Mouse (Mus musculus) intestine, embryonic 15.5 days (tissue): ENCODE results near the gene Adamts15. TPM values are rescaled to one million over a fixed set of nuclear protein-coding genes. Genes with fewer than 3 reads are reported as not detected.

Experiments
- ATAC-seq: fragments of 200-750 bp; cut with Nextera tagmentation; 2 replicates; pipeline ENCODE4 v1.8.0; 2017; ENCODE audit warnings: moderate TSS enrichment, moderate library complexity
- H3K27ac ChIP-seq: fragments of 300-500 bp; sonication (generic); 2 replicates; pipeline ENCODE4 v1.5.1; 2015; ENCODE audit warnings: mild to moderate bottlenecking, inconsistent platforms
- H3K27me3 ChIP-seq: fragments of 300-500 bp; sonication (generic); replicated peaks from 2 replicates; pipeline ENCODE4 v1.6.1; 2015; ENCODE audit warnings: inconsistent platforms
- H3K36me3 ChIP-seq: fragments of 300-500 bp; sonication (generic); 2 replicates; pipeline ENCODE4 v1.6.1; 2015; ENCODE audit warnings: inconsistent platforms
- H3K4me1 ChIP-seq: fragments of 300-500 bp; sonication (generic); replicated peaks from 2 replicates; pipeline ENCODE4 v1.6.1; 2015; ENCODE audit warnings: inconsistent platforms
- H3K4me2 ChIP-seq: fragments of 300-500 bp; sonication (generic); replicated peaks from 2 replicates; pipeline ENCODE4 v1.6.1; 2015; ENCODE audit warnings: mild to moderate bottlenecking, inconsistent platforms
- H3K4me3 ChIP-seq: fragments of 300-500 bp; sonication (generic); replicated peaks from 2 replicates; pipeline ENCODE4 v1.5.1; 2015; ENCODE audit warnings: inconsistent platforms
- H3K9ac ChIP-seq: fragments of 300-500 bp; sonication (generic); 2 replicates; pipeline ENCODE4 v1.6.1; 2015; ENCODE audit warnings: inconsistent platforms
- H3K9me3 ChIP-seq: fragments of 300-500 bp; sonication (generic); 2 replicates; pipeline ENCODE4 v1.6.1; 2016; ENCODE audit warnings: inconsistent platforms
- WGBS: fragments of 180-500 bp; shearing (Covaris S2); methylation state at CpG from one replicate; pipeline ENCODE4 v1.1.7; 2015; 5-methylcytosine and 5-hydroxymethylcytosine counted together
- polyA plus RNA-seq: library from polyadenylated mRNA; unstranded; fragments of >200 nt; fragmentation: Nextera tagmentation; extraction: Ambion mirVana; gene quantifications from 2 replicates; pipeline ENCODE4 v1.2.1, GENCODE M21; 2015

Gene Adamts15
- polyA plus RNA-seq, 1 experiment from 2014 or later: 5.9 TPM

- Histone ChIP-seq H3K27ac (no peak overlapping the region), H3K27me3 (no peaks in the 10 kb centered on the region), H3K9ac (no peak overlapping the region), H3K36me3 (0 out of 2 replicates have a peak, but pooled peaks cover 2% of the 10 kb centered on the region), H3K4me2 (no peak overlapping the region), H3K4me1 (no peaks in the 10 kb centered on the region), H3K4me3 (no peak overlapping the region), H3K9me3 (no peaks in the 10 kb centered on the region)
- WGBS: 93% methylated on average over 5 of the region's 5 CpGs
- ATAC-seq: no peak
Observed at GRCm38 (mm10) chr9:30903266-30903665, 19.0 kb downstream of the Adamts15 start.

DNA sequence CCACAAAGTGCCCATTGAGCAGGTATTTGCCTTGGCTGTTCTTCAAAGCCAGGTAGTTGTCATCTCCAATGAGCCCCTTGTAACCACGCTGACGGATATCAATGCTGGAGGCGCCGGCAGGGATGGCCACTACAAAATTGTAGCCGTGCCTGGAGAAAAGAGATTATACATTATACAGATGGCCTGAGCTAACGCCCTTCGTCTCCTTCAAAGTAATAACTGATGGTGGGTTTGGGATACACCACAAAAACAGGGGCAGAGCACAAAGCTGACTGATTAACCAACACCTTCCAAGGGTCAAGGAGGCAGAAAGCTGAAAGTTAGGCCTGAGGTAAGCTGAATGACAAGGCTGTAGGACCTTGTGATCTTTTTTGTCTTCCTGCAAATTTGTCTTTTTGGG lies 19.6 kb downstream of the Adamts15 start:
- H3K4me2 ChIP-seq: no peak overlapping the region
- ATAC-seq: no peak
- no peak overlapping the region for H3K4me3 ChIP-seq

GRCm38 (mm10) chr9:30902152-30902551 lies 20.1 kb downstream of the Adamts15 start:
- WGBS: 95% methylated on average over 19 of the region's 19 CpGs
- no peak overlapping the region for H3K4me3 ChIP-seq
- ATAC-seq: no peak
- H3K4me1 ChIP-seq: no peaks in the 10 kb centered on the region
- no peak overlapping the region for H3K9ac ChIP-seq
- 0 out of 2 replicates have a peak, but pooled peaks cover 2% of the 10 kb centered on the region for H3K36me3 ChIP-seq
- H3K27me3 ChIP-seq: no peaks in the 10 kb centered on the region
- H3K4me2 ChIP-seq: no peak overlapping the region
- H3K9me3 ChIP-seq: no peaks in the 10 kb centered on the region
- H3K27ac ChIP-seq: no peak overlapping the region

More for the DNA sequence above, 19.6 kb downstream of the Adamts15 start:
- Histone ChIP-seq H3K9ac (no peak overlapping the region), H3K4me1 (no peaks in the 10 kb centered on the region), H3K36me3 (0 out of 2 replicates have a peak, but pooled peaks cover 2% of the 10 kb centered on the region), H3K27ac (no peak overlapping the region), H3K9me3 (no peaks in the 10 kb centered on the region), H3K27me3 (no peaks in the 10 kb centered on the region)
- 94% methylated on average over 7 of the region's 7 CpGs for WGBS

GRCm38 (mm10) chr9:30897169-30897568 lies 25.1 kb downstream of the Adamts15 start:
- H3K36me3 ChIP-seq: no peaks in the 10 kb centered on the region
- no peaks in the 10 kb centered on the region for H3K27me3 ChIP-seq
- no peaks in the 10 kb centered on the region for H3K9me3 ChIP-seq
- H3K4me1 ChIP-seq: no peaks in the 10 kb centered on the region
- H3K9ac ChIP-seq: no peak overlapping the region
- ATAC-seq: no peak
- H3K27ac ChIP-seq: no peak overlapping the region
- WGBS: 76% methylated on average over 2 of the region's 2 CpGs
- H3K4me2 ChIP-seq: no peak overlapping the region
- H3K4me3 ChIP-seq: no peak overlapping the region

DNA sequence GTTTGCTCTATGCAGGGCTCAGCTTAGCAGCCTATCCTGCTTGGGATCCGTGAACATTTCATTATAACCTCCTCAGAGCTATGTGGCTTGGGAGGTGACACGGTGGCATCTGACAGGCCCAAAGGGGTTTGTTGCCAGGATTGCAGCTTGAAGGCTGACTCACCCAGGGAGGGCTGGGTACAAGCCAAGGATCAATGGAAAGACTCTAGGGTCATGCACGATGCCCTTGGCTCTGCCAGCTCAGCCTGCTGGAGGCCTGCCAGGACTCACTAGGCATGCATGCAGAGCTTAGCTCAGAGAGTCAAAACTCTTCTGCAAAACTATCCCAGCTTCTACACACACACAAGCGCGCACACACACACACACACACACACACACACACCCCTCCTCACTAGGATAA lies 25.5 kb downstream of the Adamts15 start:
- 67% methylated on average over 5 of the region's 5 CpGs for WGBS
- Histone ChIP-seq H3K4me3 (no peak overlapping the region), H3K27me3 (no peaks in the 10 kb centered on the region), H3K36me3 (no peaks in the 10 kb centered on the region), H3K4me2 (no peak overlapping the region), H3K9ac (no peak overlapping the region), H3K27ac (no peak overlapping the region), H3K9me3 (no peaks in the 10 kb centered on the region), H3K4me1 (no peaks in the 10 kb centered on the region)
- peak; percentile 72 for ATAC-seq

- Histone ChIP-seq H3K9ac (no peak overlapping the region), H3K4me1 (no peaks in the 10 kb centered on the region), H3K9me3 (no peaks in the 10 kb centered on the region), H3K27me3 (no peaks in the 10 kb centered on the region), H3K36me3 (no peaks in the 10 kb centered on the region), H3K27ac (no peak overlapping the region), H3K4me3 (no peak overlapping the region), H3K4me2 (no peak overlapping the region)
- no peak for ATAC-seq
- WGBS: 87% methylated on average over 3 of the region's 3 CpGs
Observed at GRCm38 (mm10) chr9:30895618-30896017, 26.6 kb downstream of the Adamts15 start.

DNA sequence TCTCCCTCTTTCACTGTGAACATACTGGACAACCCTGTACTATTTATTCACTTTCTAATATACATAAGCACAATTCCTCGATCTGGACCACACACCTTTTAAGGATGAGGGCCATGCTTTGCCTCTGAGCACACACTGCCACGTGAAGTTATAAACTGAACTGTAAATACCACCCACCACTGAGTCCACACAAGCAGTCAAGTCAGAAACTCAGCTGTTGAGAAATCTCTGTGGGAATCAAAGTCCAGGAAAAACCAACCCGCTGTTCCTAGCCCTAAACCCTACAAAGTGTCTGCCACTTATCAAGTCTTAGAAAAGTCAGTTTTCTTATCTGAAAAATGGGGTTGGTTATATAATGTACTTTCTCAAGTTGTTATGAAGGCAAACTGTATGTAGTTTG lies 36.0 kb downstream of the Adamts15 start:
- H3K9me3 ChIP-seq: no peaks in the 10 kb centered on the region
- H3K36me3 ChIP-seq: no peaks in the 10 kb centered on the region
- H3K4me2 ChIP-seq: no peak overlapping the region
- peak; percentile 34; the same call in 1 of the 2 replicates for ATAC-seq
- H3K27me3 ChIP-seq: no peaks in the 10 kb centered on the region
- no peak overlapping the region for H3K4me3 ChIP-seq
- WGBS: 57% methylated on average over 3 of the region's 3 CpGs
- no peaks in the 10 kb centered on the region for H3K4me1 ChIP-seq
- no peak overlapping the region for H3K9ac ChIP-seq
- no peak overlapping the region for H3K27ac ChIP-seq

- Histone ChIP-seq H3K27me3 (0 out of 2 replicates have a peak, but pooled peaks cover 7% of the 10 kb centered on the region), H3K4me1 (no peaks in the 10 kb centered on the region), H3K36me3 (no peaks in the 10 kb centered on the region), H3K9ac (no peak overlapping the region), H3K4me3 (no peak overlapping the region), H3K9me3 (no peaks in the 10 kb centered on the region), H3K27ac (no peak overlapping the region), H3K4me2 (no peak overlapping the region)
- peak; percentile 72 for ATAC-seq
- WGBS: 56% methylated on average over 9 of the region's 9 CpGs
Observed at GRCm38 (mm10) chr9:30880553-30880952, 41.7 kb downstream of the Adamts15 start.

GRCm38 (mm10) chr9:30879947-30880273 lies 42.3 kb downstream of the Adamts15 start:
- Histone ChIP-seq H3K36me3 (no peaks in the 10 kb centered on the region), H3K27ac (no peak overlapping the region), H3K9me3 (no peaks in the 10 kb centered on the region), H3K4me3 (no peak overlapping the region), H3K27me3 (0 out of 2 replicates have a peak, but pooled peaks cover 7% of the 10 kb centered on the region), H3K9ac (no peak overlapping the region), H3K4me1 (no peaks in the 10 kb centered on the region), H3K4me2 (no peak overlapping the region)
- ATAC-seq: no peak
- WGBS: 67% methylated on average over 2 of the region's 2 CpGs

DNA sequence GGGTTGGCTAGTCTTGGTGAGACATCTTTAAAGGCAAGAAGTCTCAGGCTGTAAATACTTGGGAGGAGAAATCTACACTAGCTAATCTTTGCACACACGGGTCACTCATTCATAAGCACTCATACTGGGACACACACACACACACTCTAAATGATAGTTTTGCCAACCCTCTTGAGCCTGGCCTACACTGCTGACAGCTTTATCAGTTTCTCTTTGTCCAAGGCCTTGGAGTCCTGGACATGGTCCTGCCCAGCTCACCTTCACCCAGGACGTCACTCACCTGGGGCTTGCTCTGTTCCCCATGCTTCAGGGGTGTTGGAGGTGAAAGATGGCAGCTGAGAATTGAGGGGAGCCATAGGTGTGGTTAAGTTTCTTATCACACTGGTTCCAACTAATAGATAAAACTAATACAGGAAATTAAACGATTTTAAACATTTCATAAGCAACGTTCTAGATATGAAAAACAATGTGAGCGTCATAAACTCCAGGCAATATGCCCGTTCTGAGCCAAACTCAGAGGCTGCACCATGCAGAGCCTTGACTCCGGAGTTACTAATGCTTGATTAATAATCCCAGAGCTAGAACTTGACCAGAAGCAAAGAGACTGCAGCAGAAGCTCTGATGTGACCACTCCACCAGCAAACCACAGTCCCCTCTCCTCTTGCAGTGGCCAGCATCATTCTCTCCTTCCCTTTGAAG lies 42.9 kb downstream of the Adamts15 start:
- Histone ChIP-seq H3K9me3 (no peaks in the 10 kb centered on the region), H3K4me2 (no peak overlapping the region), H3K4me3 (no peak overlapping the region), H3K36me3 (no peaks in the 10 kb centered on the region), H3K27me3 (0 out of 2 replicates have a peak, but pooled peaks cover 7% of the 10 kb centered on the region), H3K4me1 (no peaks in the 10 kb centered on the region), H3K9ac (no peak overlapping the region), H3K27ac (no peak overlapping the region)
- no peak for ATAC-seq
- 75% methylated on average over 7 of the region's 7 CpGs for WGBS

DNA sequence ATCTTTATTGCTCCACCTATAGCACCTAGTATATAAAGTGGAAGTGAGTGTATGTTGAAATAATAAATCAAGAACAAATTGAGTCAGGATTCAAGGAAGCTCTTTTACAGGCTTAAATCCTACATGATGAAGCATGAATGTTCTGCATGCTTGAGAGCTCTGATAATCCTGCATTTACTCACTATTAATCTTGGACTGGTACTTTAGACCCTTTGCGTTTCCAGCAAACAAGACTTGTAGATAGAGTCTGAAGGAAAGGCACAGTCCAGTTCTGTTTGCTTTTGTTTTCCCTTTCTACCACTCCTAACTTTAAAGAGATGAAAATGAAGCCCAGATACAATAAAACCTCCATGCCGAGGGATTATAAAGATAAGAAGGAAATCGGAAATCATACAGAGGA lies 45.7 kb downstream of the Adamts15 start:
- ATAC-seq: 0 out of 2 replicates have a peak, but pooled peaks have one; percentile 34
- no peak overlapping the region for H3K9ac ChIP-seq
- H3K4me2 ChIP-seq: no peak overlapping the region
- H3K36me3 ChIP-seq: no peaks in the 10 kb centered on the region
- 57% methylated on average over 3 of the region's 3 CpGs for WGBS
- H3K27ac ChIP-seq: no peak overlapping the region
- 0 out of 2 replicates have a peak, but pooled peaks cover 7% of the 10 kb centered on the region for H3K27me3 ChIP-seq
- H3K4me3 ChIP-seq: no peak overlapping the region
- no peaks in the 10 kb centered on the region for H3K4me1 ChIP-seq
- no peaks in the 10 kb centered on the region for H3K9me3 ChIP-seq

GRCm38 (mm10) chr9:30855837-30856236 lies 66.4 kb downstream of the Adamts15 start:
- Histone ChIP-seq H3K9me3 (no peaks in the 10 kb centered on the region), H3K4me1 (no peaks in the 10 kb centered on the region), H3K4me2 (no peak overlapping the region), H3K36me3 (no peaks in the 10 kb centered on the region), H3K27me3 (no peaks in the 10 kb centered on the region), H3K9ac (no peak overlapping the region), H3K27ac (no peak overlapping the region), H3K4me3 (no peak overlapping the region)
- ATAC-seq: no peak
- WGBS: 76% methylated on average over 2 of the region's 2 CpGs

- Histone ChIP-seq H3K9me3 (no peaks in the 10 kb centered on the region), H3K9ac (no peak overlapping the region), H3K4me3 (no peak overlapping the region), H3K27me3 (no peaks in the 10 kb centered on the region), H3K4me2 (no peak overlapping the region), H3K27ac (no peak overlapping the region), H3K36me3 (no peaks in the 10 kb centered on the region), H3K4me1 (no peaks in the 10 kb centered on the region)
- no peak for ATAC-seq
- 91% methylated on average over 2 of the region's 2 CpGs for WGBS
Observed at GRCm38 (mm10) chr9:30851841-30852240, 70.4 kb downstream of the Adamts15 start.
